Mouse (Mus musculus): ENCODE results near the gene Olfr2. TPM values are rescaled to one million over a fixed set of nuclear protein-coding genes. Genes with fewer than 3 reads are reported as not detected.

Olfr2 gene
- total RNA-seq (2023), result not detected

GRCm38 (mm10) chr7:107005972-107006371 lies at the start of gene Olfr2:
Gene Olfr2 (minus strand): TSS chr7:107006072.

DNA sequence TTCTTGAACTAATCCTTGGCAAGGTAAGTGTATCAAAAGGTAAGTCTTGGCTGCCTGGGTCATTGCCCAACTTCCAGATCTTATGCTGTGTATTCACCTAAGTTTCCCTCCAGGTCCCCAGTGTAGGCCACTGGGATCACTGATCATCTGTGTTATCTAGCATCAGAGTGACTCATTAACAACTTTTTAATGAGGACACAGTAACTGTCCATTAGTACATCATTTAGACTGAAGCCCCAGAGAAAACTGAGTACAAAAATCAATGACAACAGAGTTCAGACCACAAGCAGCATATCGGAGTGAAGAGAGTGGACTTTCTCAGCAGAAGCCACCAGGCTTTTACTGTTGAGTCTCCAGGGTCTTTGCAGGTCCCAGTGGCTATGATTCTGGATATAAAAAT lies 25.0 kb upstream of the Olfr2 start, which contains the start of gene Olfr713:
Gene Olfr713 (plus strand): TSS at position 301 of the 400 bp plus-strand sequence.

DNA sequence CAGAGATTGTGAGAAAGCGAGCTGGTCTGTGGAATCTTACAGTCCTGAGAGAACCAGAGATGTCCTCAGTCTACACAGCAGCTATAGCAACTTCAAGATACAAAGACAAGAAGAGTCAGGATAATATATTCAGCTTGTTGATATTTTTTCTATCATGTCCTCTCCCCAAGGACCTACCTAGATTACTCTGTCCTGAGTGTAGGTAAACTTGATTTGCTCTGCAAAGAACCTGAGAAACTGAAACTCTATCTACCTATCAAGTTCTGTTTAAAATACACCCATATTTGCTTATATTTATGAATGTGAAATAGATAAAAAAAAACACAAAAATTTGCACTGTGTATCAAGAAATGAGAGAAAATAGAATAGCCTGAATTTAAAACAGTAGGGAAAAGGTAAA lies 30.5 kb downstream of the Olfr2 start, which contains the start of gene Olfr711:
Gene Olfr711 (minus strand): TSS at position 101 of the 400 bp plus-strand sequence.

DNA sequence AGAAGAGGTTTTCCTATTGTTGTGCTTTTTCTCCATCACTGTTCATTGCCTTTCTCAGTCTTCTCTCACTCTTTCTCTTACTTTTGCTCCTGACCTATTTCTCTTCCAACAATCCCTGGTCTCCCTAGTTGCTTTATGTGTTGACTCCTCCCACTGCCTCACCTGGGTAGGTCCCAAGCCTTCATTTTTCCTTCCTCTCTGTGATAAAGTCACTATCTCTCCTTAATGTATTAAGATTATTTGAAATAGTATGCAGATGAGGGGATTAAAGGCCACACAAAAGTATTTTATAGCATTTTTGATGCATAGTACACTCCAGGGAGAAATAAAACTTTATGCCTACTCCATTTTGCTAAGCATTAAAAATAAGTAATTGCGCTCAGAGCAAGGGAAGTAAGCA lies 42.0 kb downstream of the Olfr2 start, which contains the start of gene Olfr6:
Gene Olfr6 (minus strand): TSS at position 101 of the 400 bp plus-strand sequence.

DNA sequence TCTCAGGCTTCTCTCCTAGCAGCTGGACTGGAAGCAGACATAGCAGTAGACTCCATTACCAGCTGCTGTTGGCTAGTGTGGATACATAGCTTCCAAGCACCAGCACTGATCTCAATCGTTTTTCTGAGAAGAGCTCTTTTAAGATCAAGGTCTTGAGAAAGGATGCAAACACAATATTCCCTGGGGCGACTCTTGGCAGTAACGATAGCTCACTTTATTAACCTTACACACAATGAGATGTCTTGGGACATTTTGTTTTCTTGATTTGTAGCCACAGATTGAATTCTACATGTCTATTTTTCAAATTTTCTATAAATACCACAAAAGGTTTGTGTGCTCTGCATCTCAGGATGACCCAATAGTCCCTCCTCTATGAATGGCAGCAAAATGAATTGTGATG lies 57.7 kb downstream of the Olfr2 start, which contains the start of gene Olfr710:
Gene Olfr710 (minus strand): TSS at position 101 of the 400 bp plus-strand sequence.

Other genes starting within 250 kb of the Olfr2 start
- gene Olfr699, start 212.9 kb downstream of the Olfr2 start, total RNA-seq (2023), result not detected
- not detected for gene Olfr700, start 197.2 kb downstream of the Olfr2 start, total RNA-seq (2023)
- not detected for gene Olfr701, start 191.9 kb downstream of the Olfr2 start, total RNA-seq (2023)
- gene Olfr702, start 172.2 kb downstream of the Olfr2 start, total RNA-seq (2023), result not detected
- gene Olfr703, start 162.7 kb downstream of the Olfr2 start, total RNA-seq (2023), result not detected
- not detected for gene Olfr704, start 142.9 kb downstream of the Olfr2 start, total RNA-seq (2023)
- not detected for gene Olfr705, start 129.2 kb downstream of the Olfr2 start, total RNA-seq (2023)
- gene Olfr706, start 117.9 kb downstream of the Olfr2 start, total RNA-seq (2023), result not detected
- gene Olfr707, start 104.8 kb downstream of the Olfr2 start, total RNA-seq (2023), result not detected
- not detected for gene Olfr1532-ps1, start 98.1 kb downstream of the Olfr2 start, total RNA-seq (2023)
- gene Olfr709-ps1, start 73.9 kb downstream of the Olfr2 start, total RNA-seq (2023), result 0.33 TPM
- gene Olfr710, start 57.8 kb downstream of the Olfr2 start, total RNA-seq (2023), result not detected
- not detected for gene Olfr6, start 42.1 kb downstream of the Olfr2 start, total RNA-seq (2023)
- not detected for gene Olfr711, start 30.6 kb downstream of the Olfr2 start, total RNA-seq (2023)
- not detected for gene Olfr713, start 25.1 kb upstream of the Olfr2 start, total RNA-seq (2023)
- gene Olfr714, start 64.9 kb upstream of the Olfr2 start, total RNA-seq (2023), result not detected
- not detected for gene Olfr17, start 87.1 kb upstream of the Olfr2 start, total RNA-seq (2023)
- not detected for gene Olfr715b, start 104.3 kb upstream of the Olfr2 start, total RNA-seq (2023)
- gene Olfr715, start 125.0 kb upstream of the Olfr2 start, total RNA-seq (2023), result not detected
- not detected for gene Olfr716, start 132.3 kb upstream of the Olfr2 start, total RNA-seq (2023)
- not detected for gene Nlrp14, start 160.9 kb upstream of the Olfr2 start, total RNA-seq (2023)
- not detected for gene Rbmxl2, start 203.4 kb upstream of the Olfr2 start, total RNA-seq (2023)

All from CD4-positive naive resting alpha-beta T cell, adult 57 days (primary cell).